Mouse (Mus musculus): ENCODE results near the gene Hoxa10. TPM values are rescaled to one million over a fixed set of nuclear protein-coding genes. Genes with fewer than 3 reads are reported as not detected.

Gene Hoxa10
- polyA plus RNA-seq, 1 experiment from 2014 or later, result not detected

GRCm38 (mm10) chr6:52208072-52208867 is 32.4 kb downstream of the Hoxa10 start, which contains the start of gene Hoxa6:
Gene Hoxa6, minus strand, starts transcription at chr6:52208722.
- H3K9me3 ChIP-seq (ENCODE audit: control insufficient read depth, low read depth, low read length), result no peaks in the 10 kb centered on the region
- H3K36me3 ChIP-seq (ENCODE audit: control insufficient read depth, insufficient read depth, low read length), result no peaks in the 10 kb centered on the region
- peaks cover 19% of the 10 kb centered on the region for H3K27me3 ChIP-seq (ENCODE audit: control insufficient read depth, insufficient read depth, low read length)
- ATAC-seq (ENCODE audit: insufficient number of reproducible peaks, insufficient read depth, low FRiP score, low read depth), result no peak
- peak within 1 kb of the TSS; percentile 18 for H3K9ac ChIP-seq (replicated peaks; ENCODE audit: low read depth, low read length)
- WGBS, result 4% methylated on average over 47 of the region's 47 CpGs
- H3K4me3 ChIP-seq (ENCODE audit: low read depth, low read length), result peak within 1 kb of the TSS; percentile 90
- peak within 1 kb of the TSS; percentile 81 for H3K27ac ChIP-seq (ENCODE audit: low read length)
- H3K4me1 ChIP-seq (ENCODE audit: control insufficient read depth, insufficient read depth, low read length), result peaks cover 3% of the 10 kb centered on the region; the same call in 1 of the 2 replicates
- peak within 1 kb of the TSS; percentile 78 for H3K4me2 ChIP-seq (replicated peaks; ENCODE audit: low read depth, low read length)

GRCm38 (mm10) chr6:52207684-52207976 is 33.0 kb downstream of the Hoxa10 start:
- peak overlapping the region; percentile 78 for H3K4me2 ChIP-seq (replicated peaks; ENCODE audit: low read depth, low read length)
- no peaks in the 10 kb centered on the region for H3K9me3 ChIP-seq (ENCODE audit: control insufficient read depth, low read depth, low read length)
- peaks cover 3% of the 10 kb centered on the region; the same call in 1 of the 2 replicates for H3K4me1 ChIP-seq (ENCODE audit: control insufficient read depth, insufficient read depth, low read length)
- peak overlapping the region; percentile 90; the same call in 1 of the 2 replicates for H3K4me3 ChIP-seq (ENCODE audit: low read depth, low read length)
- H3K9ac ChIP-seq (replicated peaks; ENCODE audit: low read depth, low read length), result peak overlapping the region; percentile 37
- peaks cover 18% of the 10 kb centered on the region for H3K27me3 ChIP-seq (ENCODE audit: control insufficient read depth, insufficient read depth, low read length)
- peak overlapping the region; percentile 81 for H3K27ac ChIP-seq (ENCODE audit: low read length)
- H3K36me3 ChIP-seq (ENCODE audit: control insufficient read depth, insufficient read depth, low read length), result no peaks in the 10 kb centered on the region
- no peak for ATAC-seq (ENCODE audit: insufficient number of reproducible peaks, insufficient read depth, low FRiP score, low read depth)

DNA sequence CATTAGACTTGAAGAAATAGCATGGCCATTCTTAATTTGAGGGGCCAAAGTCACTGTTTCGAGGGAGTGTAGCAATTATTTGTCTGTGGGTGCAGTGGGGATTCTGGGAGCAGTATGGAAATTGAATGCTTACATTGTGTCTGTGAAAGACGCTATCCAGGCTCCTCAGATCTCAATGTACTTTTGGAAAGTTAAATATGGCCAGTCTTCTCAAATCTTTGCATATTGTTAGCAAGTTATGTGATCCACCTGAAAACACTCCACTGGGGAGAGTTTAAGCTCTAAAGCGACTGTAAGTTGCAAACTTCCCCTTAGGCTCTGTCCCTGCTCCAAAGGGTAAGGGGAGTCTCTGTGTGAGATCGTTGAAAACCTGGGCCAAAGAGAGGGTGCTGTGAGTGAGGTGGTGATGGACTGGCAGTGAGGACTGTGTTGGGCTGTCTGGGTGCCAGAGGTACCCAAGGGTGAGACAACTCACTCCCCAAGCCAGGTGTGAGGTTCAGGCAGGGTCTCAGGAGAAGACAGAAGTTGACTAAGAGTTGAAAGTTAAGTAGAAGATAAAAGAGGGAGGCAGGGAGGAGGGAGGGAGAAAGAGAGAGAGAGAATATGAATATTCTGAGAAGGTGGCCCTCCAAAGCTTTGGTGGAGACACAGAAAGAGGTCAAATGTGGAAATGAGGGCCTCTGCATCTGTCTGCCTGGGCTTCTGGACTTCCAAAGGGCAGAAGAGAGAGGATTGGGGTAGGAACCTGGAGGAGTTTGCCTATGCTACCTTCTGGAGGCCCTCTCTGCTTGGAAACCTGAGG is 33.6 kb downstream of the Hoxa10 start:
- H3K4me2 ChIP-seq (replicated peaks; ENCODE audit: low read depth, low read length), result peak overlapping the region; percentile 78
- no peaks in the 10 kb centered on the region for H3K9me3 ChIP-seq (ENCODE audit: control insufficient read depth, low read depth, low read length)
- H3K4me3 ChIP-seq (ENCODE audit: low read depth, low read length), result peak overlapping the region; percentile 90
- no peak for ATAC-seq (ENCODE audit: insufficient number of reproducible peaks, insufficient read depth, low FRiP score, low read depth)
- H3K9ac ChIP-seq (replicated peaks; ENCODE audit: low read depth, low read length), result peak overlapping the region; percentile 52
- WGBS, result 15% methylated on average over 4 of the region's 4 CpGs
- H3K36me3 ChIP-seq (ENCODE audit: control insufficient read depth, insufficient read depth, low read length), result peaks cover 5% of the 10 kb centered on the region; the same call in 1 of the 2 replicates
- H3K27ac ChIP-seq (ENCODE audit: low read length), result peak overlapping the region; percentile 81
- peaks cover 3% of the 10 kb centered on the region; the same call in 1 of the 2 replicates for H3K4me1 ChIP-seq (ENCODE audit: control insufficient read depth, insufficient read depth, low read length)
- peaks cover 15% of the 10 kb centered on the region for H3K27me3 ChIP-seq (ENCODE audit: control insufficient read depth, insufficient read depth, low read length)

GRCm38 (mm10) chr6:52205638-52206621 is 34.7 kb downstream of the Hoxa10 start:
- WGBS, result 8% methylated on average over 55 of the region's 55 CpGs
- no peaks in the 10 kb centered on the region for H3K9me3 ChIP-seq (ENCODE audit: control insufficient read depth, low read depth, low read length)
- H3K9ac ChIP-seq (replicated peaks; ENCODE audit: low read depth, low read length), result peak overlapping the region; percentile 52
- no peak for ATAC-seq (ENCODE audit: insufficient number of reproducible peaks, insufficient read depth, low FRiP score, low read depth)
- peaks cover 5% of the 10 kb centered on the region; the same call in 1 of the 2 replicates for H3K36me3 ChIP-seq (ENCODE audit: control insufficient read depth, insufficient read depth, low read length)
- peaks cover 8% of the 10 kb centered on the region; the same call in 1 of the 2 replicates for H3K27me3 ChIP-seq (ENCODE audit: control insufficient read depth, insufficient read depth, low read length)
- H3K4me3 ChIP-seq (ENCODE audit: low read depth, low read length), result peak overlapping the region; percentile 90
- peak overlapping the region; percentile 81 for H3K27ac ChIP-seq (ENCODE audit: low read length)
- H3K4me2 ChIP-seq (replicated peaks; ENCODE audit: low read depth, low read length), result peak overlapping the region; percentile 78
- peaks cover 3% of the 10 kb centered on the region; the same call in 1 of the 2 replicates for H3K4me1 ChIP-seq (ENCODE audit: control insufficient read depth, insufficient read depth, low read length)

- Histone ChIP-seq H3K9me3 (ENCODE audit: control insufficient read depth, low read depth, low read length) (no peaks in the 10 kb centered on the region), H3K36me3 (ENCODE audit: control insufficient read depth, insufficient read depth, low read length) (peaks cover 5% of the 10 kb centered on the region; the same call in 1 of the 2 replicates), H3K4me1 (ENCODE audit: control insufficient read depth, insufficient read depth, low read length) (peaks cover 3% of the 10 kb centered on the region; the same call in 1 of the 2 replicates), H3K4me3 (ENCODE audit: low read depth, low read length) (peak overlapping the region; percentile 90), H3K4me2 (replicated peaks; ENCODE audit: low read depth, low read length) (peak overlapping the region; percentile 78), H3K27ac (ENCODE audit: low read length) (peak overlapping the region; percentile 81), H3K9ac (replicated peaks; ENCODE audit: low read depth, low read length) (peak overlapping the region; percentile 52), H3K27me3 (ENCODE audit: control insufficient read depth, insufficient read depth, low read length) (0 out of 2 replicates have a peak, but pooled peaks cover 6% of the 10 kb centered on the region)
- ATAC-seq (ENCODE audit: insufficient number of reproducible peaks, insufficient read depth, low FRiP score, low read depth), result no peak
- 10% methylated on average over 14 of the region's 14 CpGs for WGBS
Observed at GRCm38 (mm10) chr6:52205221-52205620, 35.4 kb downstream of the Hoxa10 start.

- Histone ChIP-seq H3K27ac (ENCODE audit: low read length) (peak within 1 kb of the TSS; percentile 87), H3K4me1 (ENCODE audit: control insufficient read depth, insufficient read depth, low read length) (peaks cover 5% of the 10 kb centered on the region; the same call in 1 of the 2 replicates), H3K36me3 (ENCODE audit: control insufficient read depth, insufficient read depth, low read length) (peaks cover 5% of the 10 kb centered on the region; the same call in 1 of the 2 replicates), H3K4me3 (ENCODE audit: low read depth, low read length) (peak within 1 kb of the TSS; percentile 90), H3K27me3 (ENCODE audit: control insufficient read depth, insufficient read depth, low read length) (0 out of 2 replicates have a peak, but pooled peaks cover 3% of the 10 kb centered on the region), H3K4me2 (replicated peaks; ENCODE audit: low read depth, low read length) (peak within 1 kb of the TSS; percentile 78), H3K9me3 (ENCODE audit: control insufficient read depth, low read depth, low read length) (no peaks in the 10 kb centered on the region), H3K9ac (replicated peaks; ENCODE audit: low read depth, low read length) (peak within 1 kb of the TSS; percentile 96)
- ATAC-seq (ENCODE audit: insufficient number of reproducible peaks, insufficient read depth, low FRiP score, low read depth), result peak; percentile 71; the same call in 1 of the 2 replicates
- WGBS, result under 1% methylated on average over 57 of the region's 65 CpGs
Observed at GRCm38 (mm10) chr6:52204050-52204752, 36.5 kb downstream of the Hoxa10 start, which contains the start of gene Hoxa5. Gene Hoxa5, minus strand, starts transcription at chr6:52204587.

DNA sequence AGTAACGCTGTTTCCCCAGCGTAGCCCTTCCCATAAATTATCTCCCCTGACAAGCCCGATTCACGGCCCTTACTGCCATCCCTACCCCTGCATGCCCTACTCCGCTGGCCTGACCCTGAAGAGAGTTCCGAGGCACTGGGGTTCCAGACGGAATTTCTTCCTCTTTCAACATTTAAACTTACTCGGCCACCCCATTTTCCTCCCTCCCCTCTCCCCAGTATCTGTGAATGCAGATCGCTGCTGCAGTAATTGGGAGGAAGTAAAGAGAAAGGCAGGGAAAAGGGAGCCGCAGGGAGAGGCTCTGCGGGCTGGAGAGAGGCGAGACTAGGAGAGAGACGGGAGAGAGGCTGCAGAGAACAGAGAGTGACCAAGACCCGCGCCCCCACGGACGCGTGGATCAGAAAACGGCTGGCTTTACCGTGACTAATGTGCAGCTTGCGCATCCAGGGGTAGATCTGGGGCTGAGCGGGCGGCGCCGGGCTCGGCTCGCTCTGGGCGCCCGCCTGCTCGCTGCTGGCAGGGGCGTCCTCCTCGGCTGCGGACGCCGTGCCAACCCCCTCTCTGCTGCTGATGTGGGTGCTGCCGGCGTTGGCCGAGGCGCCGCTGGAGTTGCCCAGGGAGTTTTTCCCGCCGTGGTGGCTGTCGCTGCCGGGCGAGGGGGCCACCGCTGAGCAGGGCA is 37.1 kb downstream of the Hoxa10 start:
- WGBS, result 1% methylated on average over 44 of the region's 46 CpGs
- H3K4me1 ChIP-seq (ENCODE audit: control insufficient read depth, insufficient read depth, low read length), result peaks cover 5% of the 10 kb centered on the region; the same call in 1 of the 2 replicates
- H3K4me3 ChIP-seq (ENCODE audit: low read depth, low read length), result peak overlapping the region; percentile 90
- H3K9ac ChIP-seq (replicated peaks; ENCODE audit: low read depth, low read length), result peak overlapping the region; percentile 96
- H3K27ac ChIP-seq (ENCODE audit: low read length), result peak overlapping the region; percentile 87
- peak overlapping the region; percentile 78 for H3K4me2 ChIP-seq (replicated peaks; ENCODE audit: low read depth, low read length)
- no peaks in the 10 kb centered on the region for H3K9me3 ChIP-seq (ENCODE audit: control insufficient read depth, low read depth, low read length)
- H3K36me3 ChIP-seq (ENCODE audit: control insufficient read depth, insufficient read depth, low read length), result peaks cover 5% of the 10 kb centered on the region; the same call in 1 of the 2 replicates
- H3K27me3 ChIP-seq (ENCODE audit: control insufficient read depth, insufficient read depth, low read length), result 0 out of 2 replicates have a peak, but pooled peaks cover 3% of the 10 kb centered on the region
- ATAC-seq (ENCODE audit: insufficient number of reproducible peaks, insufficient read depth, low FRiP score, low read depth), result no peak

Data from stomach, embryonic 14.5 days (tissue).